Mouse (Mus musculus) spleen, postnatal 10 days (tissue): ENCODE results near the gene Mpzl3.
"Not testable (repeated sequence)": the region's sequence is repeated elsewhere in the genome, so short reads cannot be mapped to it uniquely, and the experiment has no call there.

Experiments
- DNase-seq, 2 experiments: peaks; one replicate each; pipeline ENCODE4 v3.0.0; 2021 to 2022; ENCODE audit warnings: low spot score in 2 of 2

Mpzl3 gene

DNA sequence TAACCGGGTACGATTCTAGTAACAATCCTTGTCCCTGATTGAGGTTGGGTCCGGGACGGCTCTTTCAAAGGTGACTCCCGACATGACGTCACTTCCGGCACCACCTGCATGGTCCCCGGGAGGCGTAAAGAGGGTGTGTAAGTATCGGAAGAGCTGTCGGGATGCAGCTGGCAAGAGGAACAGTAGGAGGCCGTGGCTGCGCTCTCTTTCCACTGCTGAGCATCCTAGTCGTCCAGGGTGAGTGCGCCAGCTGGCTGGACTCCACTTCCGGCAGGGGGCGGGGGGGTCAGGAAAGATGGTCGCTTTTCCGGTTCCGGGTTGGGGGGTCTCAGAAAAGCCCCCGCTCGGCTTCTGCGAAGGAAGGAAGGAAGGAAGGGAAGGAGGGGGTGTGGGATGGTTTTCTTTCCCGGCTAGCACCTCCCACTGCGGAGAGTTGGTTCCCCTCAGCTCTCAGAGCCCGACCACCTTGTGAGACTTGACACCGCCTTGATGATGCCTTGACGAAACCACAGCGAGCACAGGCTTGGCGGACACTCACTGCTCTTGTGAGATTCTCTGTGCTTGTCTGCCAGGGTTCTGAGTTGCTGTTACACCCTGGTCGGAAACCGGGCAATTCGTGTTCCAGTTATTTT is at the start of gene Mpzl3:
Gene Mpzl3, plus strand, starts transcription at position 105 of the 632 bp plus-strand sequence.
- DNase-seq: peak; percentile 39 to 81

DNA sequence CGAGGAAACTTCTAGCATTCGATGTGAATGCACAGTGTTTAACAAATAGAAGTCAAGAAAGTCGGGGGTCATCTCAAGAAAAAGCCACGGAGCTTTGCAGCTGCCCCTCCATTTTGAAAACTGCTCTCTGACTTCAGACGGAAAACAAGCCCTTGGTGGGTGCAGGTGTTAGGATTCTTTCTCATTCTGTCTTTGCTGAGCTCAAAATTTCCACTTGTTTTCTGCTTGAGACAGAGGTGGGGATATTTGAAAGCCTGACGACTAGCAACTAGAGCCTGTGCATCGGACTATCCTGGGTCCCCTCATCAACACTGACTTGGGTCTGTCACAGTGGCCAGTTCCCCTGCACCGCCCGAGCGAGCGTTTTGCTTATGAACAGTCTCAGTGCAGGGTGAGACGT is 47.6 kb upstream of the Mpzl3 start:
- DNase-seq: no peak

DNA sequence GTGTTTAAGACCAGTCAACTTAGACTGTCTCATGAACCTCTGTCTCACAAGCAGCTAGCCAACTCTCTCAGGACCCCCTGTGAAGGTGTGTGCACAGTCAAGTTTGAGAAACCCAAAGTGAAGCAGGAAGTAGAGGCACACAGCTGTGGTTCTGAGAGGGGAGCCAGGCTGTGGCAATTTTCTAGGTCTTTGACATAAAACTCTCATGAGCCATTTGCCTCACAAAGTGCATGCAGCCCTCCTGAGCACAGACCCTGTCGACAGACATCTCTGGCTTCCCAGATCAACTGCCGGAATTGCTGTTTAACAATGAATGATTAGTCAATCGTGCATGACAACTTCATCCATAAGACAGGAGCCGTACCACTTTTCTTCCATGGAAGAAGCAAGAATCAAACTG is 46.6 kb upstream of the Mpzl3 start:
- DNase-seq: no peak

DNA sequence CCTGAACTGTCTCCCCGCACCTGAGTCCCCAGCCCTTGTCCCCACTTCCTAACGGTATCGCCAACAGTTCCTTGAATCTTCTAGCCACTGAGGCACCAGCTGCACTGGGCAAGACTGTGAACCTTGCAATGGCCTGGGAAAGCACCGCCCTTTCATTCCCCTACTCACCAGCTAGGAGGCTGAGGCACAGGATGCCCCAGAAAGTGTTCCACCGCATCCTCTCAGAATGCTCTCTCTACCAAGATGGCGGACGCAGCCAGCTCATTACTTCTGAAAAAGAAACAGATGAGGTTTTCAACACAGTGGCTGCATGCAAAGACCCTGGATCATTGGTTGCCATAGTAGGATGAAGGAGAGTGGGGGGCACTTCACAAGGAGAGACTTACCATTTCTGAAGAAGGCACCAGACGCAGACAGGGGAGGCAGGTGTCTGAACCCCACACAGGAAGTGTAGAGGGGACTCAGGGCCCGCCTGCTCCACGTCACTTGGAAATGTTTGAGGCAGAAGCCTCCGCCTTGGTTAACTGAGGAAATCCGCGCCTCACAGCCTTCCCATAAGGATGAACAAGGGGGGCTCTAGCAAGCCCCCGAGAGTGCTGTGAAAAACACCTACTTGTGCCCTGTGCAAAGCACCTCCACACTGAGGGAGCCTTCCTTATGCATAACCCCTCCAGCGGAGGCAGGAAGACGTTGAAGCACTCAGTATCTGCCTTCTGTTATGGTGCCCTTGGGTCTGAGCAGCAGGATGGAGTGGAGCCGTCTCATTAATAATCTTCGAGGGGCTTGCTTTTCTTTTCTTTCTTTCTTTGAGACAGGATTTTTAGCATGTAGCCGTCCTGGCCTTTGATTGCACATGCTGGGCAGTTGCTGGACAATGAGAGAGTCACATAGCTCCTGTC is 45.6 kb upstream of the Mpzl3 start, which contains the start of gene Cd3e:
Gene Cd3e, minus strand, starts transcription at position 448 of the 899 bp plus-strand sequence.
- no peak for DNase-seq

DNA sequence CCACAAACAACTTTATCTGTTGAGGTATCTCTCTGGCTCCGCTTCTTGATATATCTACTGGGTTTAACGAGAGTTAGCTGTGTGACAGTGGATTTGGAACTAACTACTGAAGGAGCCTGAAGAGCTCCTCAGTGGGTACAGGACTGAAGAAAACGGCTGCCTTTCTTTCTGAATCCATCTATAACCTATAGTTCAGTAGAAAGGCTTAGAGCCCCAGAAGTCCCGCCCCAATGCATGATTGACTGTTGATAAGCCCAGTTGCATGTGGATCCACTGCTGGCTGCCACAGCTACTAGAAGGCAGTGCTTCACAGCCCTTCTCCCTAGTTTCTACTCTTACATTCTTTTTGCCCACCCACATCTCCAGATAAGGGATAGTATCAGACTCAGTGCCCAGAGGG is 44.5 kb upstream of the Mpzl3 start:
- DNase-seq: peak in 1 of 2 experiments; percentile 42

DNA sequence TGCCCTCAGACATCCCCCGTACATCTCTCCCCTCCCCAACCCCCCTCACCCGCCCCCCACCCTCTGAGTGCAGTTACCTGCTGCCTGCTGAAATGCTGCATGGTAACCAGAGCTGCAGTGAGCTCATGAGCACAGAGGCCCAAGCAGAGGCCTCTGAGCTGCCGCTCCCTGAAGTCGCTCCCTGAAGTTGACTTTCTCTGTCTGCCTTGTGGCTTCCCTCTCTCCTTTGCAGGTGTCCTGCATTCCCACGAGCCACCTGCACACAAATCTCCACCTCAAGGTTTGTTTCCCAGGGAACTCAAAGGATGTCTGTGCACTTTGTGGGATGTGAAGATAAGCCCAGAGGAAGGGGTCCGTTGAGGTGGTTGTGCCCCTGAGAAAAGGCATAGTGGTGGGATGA is 43.7 kb upstream of the Mpzl3 start:
- no peak for DNase-seq

DNA sequence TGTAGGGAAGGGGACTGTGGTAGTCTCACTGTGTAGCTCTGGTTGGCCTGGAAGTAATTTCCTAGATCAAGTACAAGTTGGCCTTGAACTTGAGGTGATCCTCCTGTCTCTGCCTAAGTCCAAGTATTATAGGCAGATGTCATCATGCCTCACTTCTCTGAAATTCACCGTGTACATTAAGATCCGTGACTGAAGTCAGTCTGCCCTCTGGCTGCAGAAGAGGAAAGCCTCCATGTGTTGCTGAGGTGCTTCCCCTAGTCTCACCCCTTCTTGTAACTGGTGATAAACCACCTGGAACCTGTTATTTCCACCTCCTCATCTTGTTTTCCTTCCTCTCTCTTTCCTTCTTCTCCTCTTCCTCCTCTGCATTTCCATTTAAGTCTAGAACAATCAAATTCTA is 40.1 kb upstream of the Mpzl3 start:
- no peak for DNase-seq

DNA sequence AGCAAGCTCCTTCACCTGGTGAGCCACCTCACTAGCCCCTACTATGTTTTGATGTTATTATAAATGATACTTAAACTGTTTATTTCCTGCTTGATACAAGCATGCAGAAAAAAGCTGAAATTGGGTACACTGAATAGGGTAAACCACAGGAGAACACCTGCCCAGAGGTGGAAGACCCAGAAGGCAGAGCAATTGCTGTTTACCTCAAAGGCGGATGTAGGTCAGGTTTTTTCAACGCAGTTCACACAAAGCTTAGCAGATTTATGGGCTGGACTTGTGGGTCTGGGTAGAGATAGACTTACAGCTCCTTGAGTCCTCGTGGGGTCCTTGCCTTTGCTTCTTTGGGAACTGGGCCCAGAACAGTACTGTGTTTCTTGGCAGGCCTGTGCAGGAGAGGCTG is 39.1 kb upstream of the Mpzl3 start:
- no peak for DNase-seq

DNA sequence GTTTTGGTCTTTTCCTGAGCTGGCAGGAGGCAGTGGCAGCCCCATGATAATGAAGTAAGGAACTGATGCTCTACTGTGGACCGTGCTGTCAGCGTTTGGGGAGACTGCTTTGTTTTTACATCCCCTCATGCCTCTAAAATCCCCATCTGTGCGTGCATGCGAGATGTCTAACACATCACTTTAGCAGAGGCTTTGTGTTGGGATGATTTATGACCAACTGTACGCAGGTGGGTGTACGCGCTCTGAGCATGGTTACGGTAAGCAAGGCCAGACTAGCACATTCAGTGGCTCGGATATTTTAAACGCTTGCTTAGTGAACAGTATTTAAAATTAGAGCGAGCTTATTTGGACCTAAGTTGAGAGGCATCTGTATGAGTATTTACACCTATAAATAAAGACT is 37.0 kb upstream of the Mpzl3 start:
- DNase-seq: no peak

DNA sequence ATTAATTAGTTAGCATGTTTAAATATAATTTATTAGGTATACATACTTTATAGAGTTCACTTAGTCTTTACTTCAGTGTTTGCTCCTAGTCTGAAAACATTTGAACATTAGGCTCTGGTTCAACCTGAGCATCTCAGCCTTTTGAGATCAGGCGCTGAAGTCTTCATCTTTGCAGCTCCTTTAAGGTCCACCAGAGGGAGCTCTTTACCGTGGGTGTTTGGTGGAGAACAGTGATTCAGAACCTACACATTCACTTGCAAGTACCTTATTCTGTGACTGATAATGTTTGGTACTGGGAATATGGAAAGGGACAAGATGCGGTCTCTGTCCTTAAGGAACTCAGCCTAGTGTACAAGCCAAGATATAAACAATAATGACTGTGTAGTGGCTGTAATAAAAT is 32.2 kb upstream of the Mpzl3 start:
- DNase-seq: peak in 1 of 2 experiments; percentile 65

DNA sequence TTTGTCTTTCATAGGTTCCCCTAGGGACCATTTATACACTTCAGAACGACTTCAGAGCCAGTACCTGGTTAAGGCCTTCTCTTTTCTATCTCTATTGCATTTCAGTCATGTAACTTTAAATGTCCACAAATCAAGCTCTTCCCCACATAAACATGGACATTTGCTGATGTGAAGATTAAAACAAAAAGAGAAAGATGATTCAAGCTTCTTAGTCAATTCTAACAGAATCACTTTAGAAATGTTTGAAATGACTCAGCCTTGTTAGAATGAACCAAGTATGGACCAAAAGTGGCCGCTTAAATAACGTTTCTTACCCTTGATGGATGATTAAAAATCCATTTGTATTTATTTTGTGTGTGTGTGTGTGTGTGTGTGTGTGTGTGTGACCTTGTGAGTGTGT is 31.3 kb upstream of the Mpzl3 start:
- no peak for DNase-seq

DNA sequence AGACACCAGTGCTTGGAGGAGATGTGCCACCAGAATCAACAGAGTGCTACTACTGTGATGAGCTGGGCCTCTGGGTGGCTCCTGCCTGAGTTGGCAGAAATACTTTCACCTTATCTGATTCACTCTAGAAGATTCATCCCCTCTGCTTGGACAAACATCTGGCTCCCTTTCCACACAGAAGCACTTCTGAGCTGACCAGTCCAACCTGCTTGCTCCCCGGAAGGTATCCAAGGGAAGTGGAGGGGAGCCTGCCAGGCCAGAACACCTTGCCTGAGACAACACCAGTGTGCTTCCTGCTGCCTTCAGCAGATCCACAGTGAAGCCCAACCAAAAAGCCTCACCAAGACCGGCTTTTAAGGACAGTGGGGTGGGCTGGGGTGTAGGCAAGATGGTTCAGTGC is 30.8 kb upstream of the Mpzl3 start:
- DNase-seq: no peak

DNA sequence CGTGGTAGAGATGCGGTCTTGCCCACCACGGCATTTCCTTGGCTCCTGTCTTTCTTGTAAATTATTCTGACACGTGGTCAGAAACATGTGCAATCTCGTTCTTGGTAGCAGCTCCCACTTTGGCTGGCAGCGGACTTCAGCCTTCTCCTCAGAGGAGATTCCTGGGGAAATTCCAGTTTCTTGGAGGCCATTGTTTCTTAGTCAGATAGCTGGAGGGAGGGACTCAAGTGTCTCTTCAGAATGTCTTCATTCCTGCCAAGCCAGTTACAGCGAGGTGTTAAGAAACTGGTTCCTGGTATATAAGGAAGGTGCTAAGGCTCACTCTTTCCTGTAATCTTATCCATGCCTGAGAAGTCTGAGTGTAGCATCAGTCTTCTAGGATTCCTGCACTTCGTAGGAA is 27.6 kb upstream of the Mpzl3 start:
- DNase-seq: no peak

DNA sequence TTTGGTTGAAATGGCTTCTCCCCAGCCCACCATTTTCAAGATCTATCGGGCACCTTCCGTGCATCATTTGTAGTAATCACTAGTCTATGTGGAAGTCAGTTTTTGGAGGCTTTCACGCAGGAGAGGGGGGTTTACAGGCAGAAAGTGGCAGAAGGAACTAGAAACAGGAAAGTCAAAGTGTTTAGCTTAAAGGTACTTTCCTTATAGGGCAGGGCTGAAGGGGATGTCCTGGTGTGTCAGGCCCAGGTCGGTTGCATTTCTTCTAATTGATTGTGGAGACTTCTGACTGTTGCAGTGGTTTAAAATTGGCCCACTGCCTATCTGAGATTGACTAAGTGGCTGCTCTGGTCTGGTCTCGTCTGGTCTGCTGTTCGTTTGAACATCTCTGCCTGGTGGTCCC is 24.6 kb upstream of the Mpzl3 start:
- no peak for DNase-seq

DNA sequence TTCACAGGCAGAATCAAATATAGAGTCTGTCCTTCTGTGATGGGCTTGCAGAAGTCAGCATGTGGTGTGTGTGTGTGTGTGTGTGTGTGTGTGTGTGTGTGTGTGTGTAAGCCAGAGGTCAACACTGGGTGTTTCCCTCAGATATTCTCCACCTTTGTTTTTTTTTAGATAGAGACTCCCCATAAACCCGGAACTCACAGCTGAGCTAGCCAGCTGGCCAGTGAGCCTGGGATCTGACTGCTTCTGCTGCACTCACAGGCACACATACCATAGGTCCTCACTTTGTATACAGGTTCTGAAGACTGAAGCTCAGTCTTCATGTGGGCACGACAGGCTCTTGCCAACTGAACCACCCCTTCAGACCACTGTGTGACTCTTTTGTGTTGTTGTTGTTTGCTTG is 22.7 kb upstream of the Mpzl3 start:
- DNase-seq: no peak

DNA sequence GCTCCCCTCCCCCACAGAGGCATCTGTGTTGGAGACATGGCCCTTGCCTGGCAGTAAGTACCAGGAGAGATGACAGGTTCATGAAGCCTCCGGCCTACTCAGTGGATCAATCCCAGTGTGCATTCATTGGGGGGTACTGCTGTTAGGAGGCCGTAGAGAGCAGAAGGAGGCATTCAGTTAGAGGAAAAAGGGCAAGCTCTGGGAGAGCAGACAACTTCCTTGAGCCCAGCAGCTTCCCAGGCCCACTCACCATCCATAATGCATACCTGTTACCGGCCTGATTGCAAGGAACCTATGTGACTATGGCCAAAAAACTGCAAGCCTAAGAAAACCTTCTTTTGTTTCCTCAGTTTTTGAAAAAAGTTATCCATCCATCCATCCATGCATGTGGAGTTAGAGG is 20.5 kb upstream of the Mpzl3 start:
- no peak for DNase-seq

DNA sequence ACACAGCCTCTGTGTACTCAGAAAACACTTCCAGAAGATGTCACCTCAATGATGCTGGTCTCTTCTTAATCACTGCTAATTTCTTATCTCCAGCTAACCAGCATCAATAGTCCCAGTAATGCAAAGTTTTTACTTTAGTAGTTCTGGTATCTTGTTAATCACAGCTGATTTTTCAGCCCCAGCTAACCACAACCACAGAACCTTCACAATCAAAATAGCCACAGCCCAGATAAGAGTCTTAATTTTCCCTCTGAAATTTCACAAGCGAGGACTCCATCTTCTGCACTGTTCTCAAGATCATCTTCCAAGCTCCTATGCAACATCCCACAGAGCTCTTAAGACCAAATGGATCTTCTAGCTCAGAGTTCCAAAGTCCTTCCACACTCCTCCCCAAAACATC is 17.2 kb upstream of the Mpzl3 start:
- not testable (repeated sequence) for DNase-seq

DNA sequence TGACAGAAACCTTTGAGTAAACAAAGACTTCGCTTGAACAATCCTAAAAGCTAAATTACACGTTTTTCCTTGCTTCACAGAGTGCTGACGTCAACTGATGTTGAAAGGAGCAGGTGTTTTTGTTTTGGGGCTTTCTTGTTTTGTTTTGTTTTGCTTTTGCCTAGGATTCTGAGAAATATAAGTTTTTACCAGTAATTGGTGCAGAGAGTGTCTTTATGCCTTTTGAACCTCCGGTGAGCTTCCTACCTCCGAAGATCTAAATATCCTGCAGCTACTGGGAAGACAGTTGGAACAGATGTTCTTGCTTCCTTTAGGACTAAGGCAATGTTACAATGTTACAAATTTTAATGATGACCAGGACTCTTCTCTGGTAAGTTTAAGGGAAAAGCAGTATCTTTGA is 15.5 kb upstream of the Mpzl3 start, which contains the start of gene Mpzl2:
Gene Mpzl2, plus strand, starts transcription at position 301 of the 400 bp plus-strand sequence.
- DNase-seq: no peak

DNA sequence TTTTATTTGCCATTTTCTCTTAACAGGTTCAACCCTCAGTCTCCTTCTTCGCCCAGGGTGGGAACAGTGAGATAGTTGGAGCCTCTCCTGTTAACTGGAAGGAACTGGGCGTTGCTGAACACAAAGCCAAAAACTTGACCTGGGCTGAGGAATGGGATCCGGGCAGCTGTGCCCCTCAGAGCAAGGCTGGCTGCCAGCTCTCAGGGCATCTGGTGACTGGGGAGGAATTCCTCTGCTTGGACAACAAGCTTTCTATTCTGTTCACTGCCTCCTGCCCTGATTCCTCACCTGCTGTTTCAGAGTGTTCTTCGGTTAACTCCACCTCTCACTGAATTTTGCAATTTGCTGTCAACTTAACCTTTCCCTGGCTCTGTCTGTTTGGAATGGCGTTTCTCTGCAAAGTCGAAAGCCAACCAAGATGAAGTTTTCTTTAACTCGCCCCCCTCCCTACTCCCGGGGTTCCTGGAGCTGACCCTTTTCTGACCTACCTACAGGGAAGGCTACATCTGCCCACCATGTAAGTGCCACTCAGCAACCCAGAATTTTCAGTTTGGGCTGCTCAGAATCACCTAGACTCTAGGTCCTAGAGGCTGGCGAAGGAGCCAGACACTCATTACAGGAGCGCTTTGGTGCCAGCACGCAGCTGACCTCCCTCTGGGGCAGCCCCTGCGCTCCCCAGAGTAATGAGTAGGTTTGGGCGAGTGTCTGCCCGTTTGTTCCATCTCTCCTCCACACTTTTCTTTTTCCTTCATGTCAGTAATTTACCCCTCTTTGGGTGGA is 14.7 kb upstream of the Mpzl3 start:
- DNase-seq: no peak

DNA sequence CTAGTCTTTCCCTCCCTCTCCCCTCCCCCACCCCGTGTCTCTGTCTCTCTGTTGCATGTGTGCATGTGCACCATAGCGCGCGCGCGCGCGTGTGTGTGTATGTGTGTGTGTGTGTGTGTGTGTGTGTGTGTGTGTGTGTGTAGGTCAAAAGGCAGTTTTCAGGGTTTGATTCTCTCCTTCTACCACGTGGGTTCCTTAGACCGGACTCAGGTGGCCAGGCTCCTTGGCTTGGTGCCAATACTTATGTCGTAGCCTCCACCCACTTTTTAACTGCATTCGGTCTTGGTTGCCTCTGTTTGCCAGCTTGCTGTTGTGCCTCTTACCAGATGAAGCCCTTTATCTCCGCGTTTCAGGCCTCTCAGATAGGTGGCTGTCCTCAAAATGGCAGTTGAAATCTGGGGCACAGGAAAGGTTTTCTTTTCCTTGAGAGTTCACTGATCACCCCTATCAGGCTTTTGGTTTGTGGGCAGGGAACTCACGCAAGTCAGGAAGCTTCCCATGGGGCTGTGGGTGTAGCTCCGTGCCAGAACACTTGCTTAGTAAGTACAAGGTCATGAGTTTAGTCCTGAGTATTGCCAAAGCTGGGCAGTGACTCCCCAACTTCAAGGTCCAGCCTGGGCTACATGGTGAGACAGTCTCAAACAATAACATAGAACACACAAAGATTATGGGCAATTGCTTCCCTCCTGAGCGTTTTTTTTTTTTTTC is 13.7 kb upstream of the Mpzl3 start:
- DNase-seq: peak in 1 of 2 experiments; percentile 24

DNA sequence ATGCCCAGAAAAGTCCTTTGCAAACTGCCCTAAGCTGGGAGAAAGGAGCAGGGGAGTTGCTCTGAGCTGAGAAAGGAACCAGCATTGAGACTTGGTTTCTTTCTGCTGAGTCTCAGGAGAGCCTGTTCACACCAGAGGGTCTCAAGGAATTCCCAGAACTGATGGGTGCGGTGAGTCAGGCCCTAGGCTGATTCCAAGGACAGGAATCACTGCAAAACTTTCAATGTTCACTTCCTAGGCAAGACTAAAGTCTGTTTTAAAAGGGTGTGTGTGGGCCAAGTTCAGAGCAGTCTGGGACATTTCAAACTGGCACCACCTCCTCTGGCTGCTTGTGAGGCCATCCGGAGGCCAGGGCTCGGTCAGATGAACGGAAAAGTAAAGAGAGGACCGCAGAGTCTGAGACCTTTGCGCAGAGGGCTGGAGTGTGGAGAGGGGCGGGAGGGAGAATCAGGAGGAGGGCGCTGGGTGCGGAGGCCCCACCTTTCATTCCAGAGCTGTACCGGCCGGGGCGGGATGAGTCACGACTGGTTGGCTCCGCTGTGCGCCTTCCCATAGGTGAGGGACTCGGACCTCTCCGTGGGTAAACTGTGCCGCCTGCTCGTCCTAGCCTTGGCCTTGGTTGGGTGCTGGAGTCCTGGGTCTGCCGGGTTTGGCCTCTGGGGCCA is 12.8 kb upstream of the Mpzl3 start:
- DNase-seq: no peak
